Mouse (Mus musculus): ENCODE measurements around the gene Myo6.

Myo6 gene

GRCm38 (mm10) chr9:80241719-80242118, 76.9 kb downstream of the Myo6 start:
- DNase-seq: peak; percentile 26 to 46

DNA sequence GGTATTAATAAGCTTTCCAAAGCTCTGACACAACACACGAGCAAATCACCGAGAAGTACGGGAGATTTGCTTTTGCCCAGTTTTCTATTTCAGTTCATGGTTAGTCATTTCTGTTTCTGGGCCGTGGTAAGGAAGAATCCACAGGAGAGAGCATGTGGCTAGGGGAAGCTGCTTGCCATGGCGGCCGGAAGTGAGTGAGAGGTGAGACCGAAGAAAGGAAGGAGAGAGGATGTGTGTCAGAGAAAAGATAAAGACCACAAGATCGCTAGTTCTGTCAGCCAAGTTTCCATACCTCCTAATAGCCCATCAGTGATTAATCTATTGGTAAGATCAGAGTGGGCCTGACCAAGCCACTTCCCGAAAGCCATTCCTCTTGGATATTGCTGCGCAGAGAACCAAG, 87.3 kb downstream of the Myo6 start:
- DNase-seq: no peak

DNA sequence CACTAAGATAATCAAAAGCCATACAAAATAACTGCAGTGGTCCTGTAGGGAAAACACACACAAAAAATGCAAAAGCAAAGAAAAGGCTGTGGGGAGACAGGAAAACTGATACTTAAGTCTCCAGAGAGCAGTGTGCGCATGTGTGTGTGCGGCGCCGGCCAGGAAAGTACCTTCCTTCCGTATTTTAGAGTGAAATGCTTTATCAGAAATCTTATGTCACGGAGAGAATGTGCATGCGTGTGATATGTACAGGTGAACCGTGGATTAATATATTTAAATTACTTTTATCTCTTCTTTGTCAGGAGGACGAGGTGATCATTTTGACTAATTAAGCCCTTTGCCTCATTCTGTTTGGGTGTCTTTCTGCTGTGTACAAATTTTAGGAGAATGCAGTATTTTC, 88.4 kb downstream of the Myo6 start:
- DNase-seq: no peak

GRCm38 (mm10) chr9:80256561-80256960, 91.7 kb downstream of the Myo6 start:
- no peak for DNase-seq

DNA sequence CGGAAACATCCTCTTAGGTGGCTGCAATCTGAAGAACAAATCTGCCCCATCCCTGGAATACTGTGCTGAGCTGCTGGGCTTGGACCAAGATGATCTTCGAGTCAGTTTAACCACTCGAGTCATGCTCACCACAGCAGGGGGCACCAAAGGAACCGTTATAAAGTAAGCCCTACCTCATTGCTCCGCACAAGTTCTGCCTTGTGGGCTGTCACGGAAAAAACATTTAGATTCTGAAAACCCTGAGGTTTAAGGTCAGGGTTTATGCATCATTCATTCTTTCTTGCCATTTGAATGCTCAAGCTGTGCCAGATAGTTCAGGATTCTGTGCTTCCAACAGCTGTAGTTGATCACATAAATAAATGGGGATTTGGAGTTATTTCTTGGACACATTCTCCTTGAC, 93.6 kb downstream of the Myo6 start:
- peak; percentile 16 to 36 for DNase-seq

DNA sequence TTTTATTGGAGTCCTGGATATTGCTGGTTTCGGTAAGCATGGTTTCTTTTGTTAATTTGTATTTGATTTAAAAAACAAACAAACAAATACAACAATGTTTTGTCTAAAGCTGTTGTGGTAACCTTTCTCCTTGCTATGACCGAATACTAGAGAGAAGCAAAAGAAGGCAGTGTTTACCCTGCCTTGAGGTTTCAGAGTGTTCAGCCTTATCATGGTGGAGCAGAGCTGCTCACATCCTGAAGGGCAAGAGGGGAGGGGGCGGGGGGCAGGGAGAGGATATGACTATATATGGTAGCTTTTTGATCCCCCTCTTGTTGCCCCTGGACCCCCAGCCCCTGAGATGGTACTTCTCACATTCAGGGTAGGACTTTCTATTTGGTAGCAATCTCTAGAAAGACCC, 96.1 kb downstream of the Myo6 start:
- no peak for DNase-seq

- DNase-seq: no peak
Observed at GRCm38 (mm10) chr9:80262367-80263026, 97.7 kb downstream of the Myo6 start.

DNA sequence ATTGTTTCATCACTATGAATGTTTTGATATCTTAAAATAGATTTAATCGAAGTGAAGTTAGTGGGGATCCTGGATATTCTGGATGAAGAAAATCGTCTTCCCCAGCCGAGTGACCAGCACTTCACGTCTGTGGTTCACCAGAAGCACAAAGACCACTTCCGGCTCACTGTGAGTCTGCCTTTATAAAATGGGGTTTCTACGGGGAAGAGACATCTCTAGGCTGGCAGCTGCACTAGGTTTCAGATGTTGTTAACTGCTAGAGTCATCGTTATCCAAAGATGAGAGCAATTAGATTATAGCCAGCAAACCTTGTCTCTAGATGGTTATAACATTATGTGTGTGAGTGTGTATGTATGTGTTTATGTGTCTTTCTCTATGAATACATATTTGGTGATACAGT, 101.3 kb downstream of the Myo6 start:
- no peak for DNase-seq

GRCm38 (mm10) chr9:80266507-80266906, 101.7 kb downstream of the Myo6 start:
- no peak for DNase-seq

GRCm38 (mm10) chr9:80269596-80269995, 104.8 kb downstream of the Myo6 start:
- peak; percentile 43 to 63 for DNase-seq

GRCm38 (mm10) chr9:80272951-80273350, 108.1 kb downstream of the Myo6 start:
- DNase-seq: no peak

DNA sequence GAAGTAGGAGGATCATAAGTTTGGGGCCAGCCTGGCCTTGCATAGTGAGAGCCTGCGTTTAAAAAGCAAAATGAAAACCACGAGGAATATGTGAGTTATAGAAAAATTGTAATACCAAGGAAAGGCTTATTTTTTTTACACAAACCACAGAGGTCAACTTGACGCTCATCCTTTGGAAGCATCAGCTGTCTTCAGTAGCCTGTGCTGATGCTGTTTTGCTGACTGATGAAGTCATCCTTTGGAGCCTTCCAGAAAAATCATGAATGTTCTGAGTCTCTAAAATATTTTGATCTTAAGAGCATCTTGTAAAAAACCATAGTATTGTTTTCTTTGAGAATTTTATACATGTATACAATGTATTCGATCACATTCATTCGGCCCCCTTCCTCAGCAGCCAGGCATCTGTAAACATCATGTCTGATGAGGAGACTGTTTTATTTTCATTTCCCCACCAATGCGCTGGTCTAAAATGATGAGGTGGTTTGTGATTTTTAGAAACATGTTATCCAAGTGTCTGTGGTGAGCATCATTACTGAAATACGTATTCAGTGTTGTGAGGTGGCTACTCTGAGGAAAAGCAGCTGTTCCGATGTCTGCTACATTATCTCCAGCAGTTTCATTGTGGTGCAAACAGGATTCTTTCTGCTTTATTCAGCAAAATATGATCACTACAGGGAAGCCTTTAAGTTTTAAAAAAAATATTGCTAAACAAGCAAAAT, 110.4 kb downstream of the Myo6 start:
- DNase-seq: no peak

DNA sequence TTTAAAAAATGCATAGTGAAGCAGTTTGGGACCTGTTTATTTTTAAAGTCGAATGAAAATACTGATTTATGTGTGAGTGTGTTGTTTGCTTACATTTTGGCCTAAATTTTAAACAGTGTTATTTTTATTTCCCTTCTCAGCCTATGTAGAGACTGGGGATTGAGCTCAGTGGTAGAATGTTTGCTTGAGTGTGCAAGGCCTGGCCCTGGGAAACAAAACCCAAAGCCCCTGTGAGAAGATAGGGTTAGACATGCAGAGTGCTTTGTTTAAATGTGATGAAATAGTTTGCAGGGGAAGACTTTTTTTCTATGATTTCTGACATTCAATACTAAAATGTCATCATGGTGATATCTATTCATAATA, 110.9 kb downstream of the Myo6 start:
- no peak for DNase-seq

GRCm38 (mm10) chr9:80277157-80277556, 112.3 kb downstream of the Myo6 start:
- no peak for DNase-seq

GRCm38 (mm10) chr9:80277770-80278169, 112.9 kb downstream of the Myo6 start:
- DNase-seq: no peak

DNA sequence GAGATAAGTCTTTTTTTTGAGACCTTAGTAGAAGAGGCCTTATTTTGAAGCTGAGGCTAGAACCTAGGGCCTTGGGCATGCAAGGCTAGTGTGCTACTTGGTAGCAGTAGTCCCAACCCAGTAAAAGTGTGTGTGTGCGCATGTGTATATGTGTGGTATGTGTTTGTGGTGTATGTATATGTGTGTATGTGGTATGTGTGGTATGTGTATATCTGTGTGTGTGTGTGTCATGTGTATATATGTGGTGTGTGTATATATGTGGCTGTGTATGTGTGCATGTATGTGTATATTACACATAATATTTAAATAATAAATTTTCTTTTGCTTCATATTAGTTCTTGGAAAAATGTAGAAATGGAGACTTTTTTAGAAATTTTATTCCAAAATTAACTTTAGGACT, 115.9 kb downstream of the Myo6 start:
- no peak for DNase-seq

DNA sequence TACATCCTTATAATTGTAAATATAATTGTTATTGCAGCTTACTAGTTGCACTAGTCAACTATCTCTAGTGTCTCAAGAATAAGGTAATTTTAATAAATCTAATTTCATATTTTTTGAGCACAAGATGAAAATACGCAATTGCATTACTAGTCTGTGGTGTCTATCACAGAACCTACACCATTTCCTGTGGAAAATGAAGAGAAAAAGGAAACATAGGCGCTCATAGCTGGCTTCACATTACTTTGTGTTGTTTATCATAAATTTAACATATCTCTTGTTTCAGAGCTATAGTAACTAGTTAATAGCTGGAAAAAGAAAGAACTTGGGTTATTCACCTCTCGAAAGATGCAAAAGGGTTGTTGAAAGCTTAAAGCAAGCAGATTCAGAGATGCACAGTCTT, 117.6 kb downstream of the Myo6 start:
- DNase-seq: no peak

DNA sequence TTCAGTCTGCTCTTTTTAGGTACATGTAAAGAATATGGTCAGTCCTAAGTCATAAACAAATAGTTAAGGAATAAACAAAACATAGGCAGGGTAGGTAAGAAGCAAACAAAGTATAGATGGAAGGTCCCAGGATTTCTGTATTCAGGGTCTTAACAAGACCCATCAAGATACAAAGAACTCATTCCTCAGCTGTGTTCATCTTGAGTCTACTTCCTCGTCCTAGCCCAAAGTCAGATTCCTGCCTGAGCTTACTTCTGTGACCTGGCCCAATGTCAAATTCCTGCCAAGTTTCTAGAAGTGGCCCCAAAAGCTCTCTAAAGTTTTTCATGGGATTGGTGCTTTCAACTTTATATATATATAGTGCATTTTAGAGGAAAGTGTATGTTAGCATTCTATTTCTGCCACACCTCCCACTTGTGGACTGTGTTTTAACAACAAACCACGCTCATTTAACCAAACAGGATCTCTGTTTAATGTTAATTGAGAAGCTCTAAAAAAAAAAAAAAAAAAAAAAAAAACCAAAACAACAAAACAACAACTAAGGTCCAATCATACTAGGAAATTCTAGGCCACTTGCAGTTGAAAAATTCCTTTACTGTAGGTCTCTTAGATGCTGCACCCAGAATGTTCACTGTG, 119.8 kb downstream of the Myo6 start:
- DNase-seq: no peak

DNA sequence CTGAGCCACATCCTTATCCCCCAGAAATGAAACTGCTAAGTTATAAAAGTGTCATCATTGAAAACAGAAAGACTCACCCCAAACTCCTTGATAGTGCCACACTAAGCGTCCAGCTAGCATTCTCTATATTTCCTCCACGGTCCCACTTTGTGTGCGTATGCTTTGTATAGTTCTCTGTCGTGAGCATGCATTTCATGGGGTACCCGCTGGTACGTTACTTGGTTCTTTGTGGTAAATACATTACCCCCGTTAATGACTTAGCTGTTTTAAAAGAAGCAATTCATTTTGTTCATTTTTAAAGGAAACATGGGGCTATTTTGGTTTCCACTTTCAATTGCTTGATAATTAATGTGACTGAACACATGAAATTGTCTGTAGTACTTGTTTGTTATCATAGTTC, 122.0 kb downstream of the Myo6 start:
- DNase-seq: no peak

DNA sequence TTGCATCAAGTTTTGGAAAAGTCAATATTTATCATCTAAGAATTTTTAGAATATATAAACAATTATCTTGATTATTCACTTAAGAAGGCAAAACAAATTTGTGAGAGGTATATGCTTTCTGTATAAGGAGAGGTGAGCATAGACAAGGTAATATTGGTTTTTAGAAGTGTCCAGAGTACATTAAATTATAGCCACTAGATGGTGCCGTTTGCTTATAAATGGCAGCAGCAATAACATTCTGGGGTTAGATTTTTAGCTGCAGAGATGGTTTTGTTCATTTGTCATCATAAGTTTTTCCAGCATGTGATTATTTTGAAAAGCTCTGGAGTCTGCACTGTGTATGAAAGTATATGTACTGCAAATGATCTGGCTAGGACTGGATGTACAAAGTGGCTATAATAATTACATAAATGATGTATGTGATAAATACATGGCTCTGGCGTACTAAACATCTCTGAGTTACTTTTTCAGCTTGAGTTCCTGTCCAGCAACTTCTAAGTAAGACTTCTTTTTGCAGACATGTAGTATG, 128.3 kb downstream of the Myo6 start:
- DNase-seq: no peak

DNA sequence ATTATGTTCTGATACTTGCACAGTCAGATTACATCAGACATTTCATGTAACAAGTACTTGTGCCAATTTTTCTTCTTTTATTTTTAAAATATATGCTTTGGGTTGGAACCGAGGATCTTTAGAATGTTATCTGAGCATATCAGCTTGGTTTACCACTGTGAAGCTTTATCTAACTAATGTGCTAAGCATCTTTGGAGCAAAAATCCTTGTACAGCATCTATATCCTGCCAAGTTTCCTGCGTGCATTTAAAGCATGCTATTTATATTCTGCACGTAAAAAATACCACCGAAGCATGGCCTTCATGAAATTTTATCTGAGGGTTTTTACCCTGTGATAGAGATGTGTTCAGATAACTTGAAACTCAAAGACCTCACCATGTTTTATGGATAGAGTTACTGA, 131.3 kb downstream of the Myo6 start:
- no peak for DNase-seq

- no peak for DNase-seq
Observed at GRCm38 (mm10) chr9:80299031-80299430, 134.2 kb downstream of the Myo6 start.

DNA sequence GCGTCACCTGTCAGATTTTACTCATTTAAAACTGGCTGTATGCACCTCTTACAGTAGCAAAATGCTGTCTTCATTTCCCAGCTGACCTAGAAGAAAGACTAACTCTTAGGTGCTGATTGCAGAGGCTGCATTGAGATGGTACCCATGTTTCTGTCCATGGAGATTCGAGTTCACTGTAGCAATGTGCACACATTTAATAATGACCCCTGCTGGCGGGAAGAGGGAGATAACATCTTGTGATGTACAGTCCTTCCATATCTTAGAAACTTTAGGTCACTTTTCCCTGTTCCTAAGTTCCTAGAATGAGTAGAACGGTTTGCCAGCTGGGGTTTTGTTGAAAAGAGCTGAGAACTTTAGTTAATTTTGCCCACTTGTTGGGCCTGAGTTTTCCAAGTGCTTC, 138.7 kb downstream of the Myo6 start:
- DNase-seq: peak in 1 of 2 experiments; percentile 21

DNA sequence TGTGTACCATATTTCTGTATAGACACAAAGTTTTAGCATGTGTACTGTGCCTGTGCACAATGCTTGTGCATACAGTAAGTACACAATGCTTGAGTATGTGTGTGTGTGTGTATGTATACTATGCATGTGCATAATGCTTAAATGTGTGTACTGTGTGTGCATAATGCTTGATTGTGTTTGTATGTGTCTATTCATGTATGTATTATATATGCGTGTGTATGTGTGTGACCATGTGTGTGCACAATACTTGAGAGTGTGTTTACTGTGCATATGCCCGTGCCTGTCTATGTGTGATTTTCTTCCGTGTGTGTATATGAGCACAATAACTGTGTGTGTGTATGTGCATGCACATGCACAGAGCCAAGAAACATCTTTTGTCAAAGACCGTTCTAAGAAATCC, 141.6 kb downstream of the Myo6 start:
- no peak for DNase-seq

All from kidney, adult 8-10 months (tissue).